33 mouse cellular contexts compared by ENCODE assay signal in genomic region chr1:131560500-131560899, GRCm38 (mm10). TPM values are rescaled to one million over a fixed set of nuclear protein-coding genes. Genes with fewer than 3 reads are reported as not detected.
DNase-seq lines count a peak whose midpoint lies in the region; ATAC-seq and TF ChIP-seq lines count a peak whose summit lies in the region.
"Had no signal": no experiment of that assay in that cellular context is flagged by ENCODE, and none has a peak within 500 bp of the region (broad histone marks: within the 10 kb centered on the region; RNA-seq: fewer than 3 reads in every experiment).

No protein-coding gene starts in this region.

- H3K4me3 ChIP-seq in heart, embryonic 12.5 days, result no peak overlapping the region
- H3K4me3 ChIP-seq in bone marrow macrophage, adult 2 months (ENCODE audit: insufficient read depth, low read length), result no peak overlapping the region
- no peak overlapping the region for H3K4me3 ChIP-seq in hindbrain, embryonic 11.5 days (ENCODE audit: low read depth, low read length)
- H3K4me3 ChIP-seq: forebrain, embryonic 10.5 days; forebrain, embryonic 13.5 days; heart, embryonic 13.5 days; hindbrain, embryonic 13.5 days had no signal

- no peaks in the 10 kb centered on the region for H3K27me3 ChIP-seq in heart, embryonic 12.5 days (replicated peaks)
- H3K27me3 ChIP-seq in hindbrain, embryonic 11.5 days (ENCODE audit: control insufficient read depth, insufficient read depth, low read length), result no peaks in the 10 kb centered on the region
- H3K27me3 ChIP-seq: forebrain, embryonic 13.5 days; heart, embryonic 13.5 days; hindbrain, embryonic 13.5 days had no signal

- H3K9ac ChIP-seq in heart, embryonic 12.5 days, result no peak overlapping the region
- no peak overlapping the region for H3K9ac ChIP-seq in hindbrain, embryonic 11.5 days (ENCODE audit: low read depth, low read length)
- H3K9ac ChIP-seq: forebrain, embryonic 13.5 days; heart, embryonic 13.5 days; hindbrain, embryonic 13.5 days had no signal

- H3K9me3 ChIP-seq in heart, embryonic 12.5 days (replicated peaks), result 0 out of 2 replicates have a peak, but pooled peaks cover 3% of the 10 kb centered on the region
- H3K9me3 ChIP-seq in hindbrain, embryonic 11.5 days (ENCODE audit: control insufficient read depth, low read length), result no peaks in the 10 kb centered on the region
- H3K9me3 ChIP-seq: forebrain, embryonic 10.5 days; forebrain, embryonic 13.5 days; heart, embryonic 13.5 days; hindbrain, embryonic 13.5 days had no signal

- no peaks in the 10 kb centered on the region for H3K4me1 ChIP-seq in heart, embryonic 12.5 days (replicated peaks)
- peaks cover 17% of the 10 kb centered on the region for H3K4me1 ChIP-seq in bone marrow macrophage, adult 2 months (ENCODE audit: control insufficient read depth, insufficient read depth, low read length)
- no peaks in the 10 kb centered on the region for H3K4me1 ChIP-seq in hindbrain, embryonic 11.5 days (replicated peaks; ENCODE audit: control insufficient read depth, insufficient read depth, low read length)
- H3K4me1 ChIP-seq: forebrain, embryonic 10.5 days; forebrain, embryonic 13.5 days; hindbrain, embryonic 13.5 days had no signal

- TF ChIP-seq CTCF in bone marrow macrophage, adult 2 months (IDR thresholded peaks at IDR 0.05; ENCODE audit: low read depth, low read length), result no peak

- peak; percentile 84 for DNase-seq in heart, adult 11 months
- DNase-seq in spleen, postnatal 14 days (ENCODE audit: low spot score in 2 of 2), result no peak
- no peak for DNase-seq in hindbrain, embryonic 11.5 days (ENCODE audit: low spot score)
- DNase-seq: adrenal gland, adult 2 months; adrenal gland, postnatal 14 days; B cell, adult 2 months; cerebellum, adult 11-12 months; cerebellum, adult 8-10 months; cerebellum, postnatal 10 days; cerebellum, postnatal 36 days; embryo, embryonic 11 days; gastrocnemius, postnatal 10 days; gastrocnemius, postnatal 36 days had no signal

- H3K27ac ChIP-seq in heart, embryonic 12.5 days (ENCODE audit: poor library complexity, severe bottlenecking), result no peak overlapping the region
- H3K27ac ChIP-seq in bone marrow macrophage, adult 2 months (ENCODE audit: insufficient read depth, low read depth, low read length), result peak overlapping the region; percentile 46
- H3K27ac ChIP-seq in hindbrain, embryonic 11.5 days (ENCODE audit: low read depth, low read length), result no peak overlapping the region
- H3K27ac ChIP-seq: forebrain, embryonic 10.5 days; forebrain, embryonic 13.5 days; heart, embryonic 13.5 days; hindbrain, embryonic 13.5 days had no signal

- TF ChIP-seq POLR2A in bone marrow macrophage, adult 2 months (IDR thresholded peaks at IDR 0.05; ENCODE audit: borderline replicate concordance, low read depth, low read length), result no peak

- no peak for ATAC-seq in heart, embryonic 12.5 days (ENCODE audit: insufficient number of reproducible peaks, low FRiP score)
- ATAC-seq in megakaryocyte, adult 5-6 weeks (ENCODE audit: poor library complexity, severe bottlenecking), result peak; percentile 47
- no peak for ATAC-seq in hindbrain, embryonic 11.5 days (ENCODE audit: low FRiP score)
- ATAC-seq: forebrain, embryonic 13.5 days; forebrain, embryonic 16.5 days; hindbrain, embryonic 16.5 days; intestine, embryonic 16.5 days had no signal

- no peak overlapping the region for H3K4me2 ChIP-seq in heart, embryonic 12.5 days
- no peak overlapping the region for H3K4me2 ChIP-seq in hindbrain, embryonic 11.5 days (replicated peaks; ENCODE audit: low read depth, low read length)
- H3K4me2 ChIP-seq: forebrain, embryonic 13.5 days; heart, embryonic 13.5 days; hindbrain, embryonic 13.5 days had no signal

- H3K36me3 ChIP-seq in heart, embryonic 12.5 days, result no peaks in the 10 kb centered on the region
- H3K36me3 ChIP-seq in hindbrain, embryonic 11.5 days (ENCODE audit: control insufficient read depth, insufficient read depth, low read length), result no peaks in the 10 kb centered on the region
- H3K36me3 ChIP-seq: forebrain, embryonic 10.5 days; heart, embryonic 13.5 days; hindbrain, embryonic 13.5 days had no signal

RNA-seq across cellular contexts. Expression of gene Fam72a, which starts 32.8 kb away (rescaled TPM):
- 3.2 and 3.4 TPM in 2 replicates for polyA plus RNA-seq in heart, embryonic 12.5 days (2016; fragmentation: Nextera tagmentation; extraction: Ambion mirVana)
- 3.0 and 4.2 TPM in 2 replicates for polyA plus RNA-seq in bone marrow macrophage, adult 2 months (2012; ENCODE audit: insufficient read depth, insufficient read length, missing spikeins)
- 6.6 and 7.0 TPM in 2 replicates for total RNA-seq in megakaryocyte, adult 5-6 weeks (2015)
- total RNA-seq in megakaryocyte, adult 5-6 weeks (2017), result 2.8 and 5.2 TPM in 2 replicates
- 3.9 and 4.1 TPM in 2 replicates for polyA plus RNA-seq in hindbrain, embryonic 11.5 days (2014; fragmentation: Nextera tagmentation; extraction: Ambion mirVana)

RNA-seq across cellular contexts. Expression of gene Srgap2, which starts 33.3 kb away (rescaled TPM):
- polyA plus RNA-seq in heart, embryonic 12.5 days (2016; fragmentation: Nextera tagmentation; extraction: Ambion mirVana), result 18.6 and 24.3 TPM in 2 replicates
- 173 and 188 TPM in 2 replicates for polyA plus RNA-seq in bone marrow macrophage, adult 2 months (2012; ENCODE audit: insufficient read depth, insufficient read length, missing spikeins)
- total RNA-seq in megakaryocyte, adult 5-6 weeks (2015), result 57.5 and 67.8 TPM in 2 replicates
- 25.7 and 43.9 TPM in 2 replicates for total RNA-seq in megakaryocyte, adult 5-6 weeks (2017)
- polyA plus RNA-seq in hindbrain, embryonic 11.5 days (2014; fragmentation: Nextera tagmentation; extraction: Ambion mirVana), result 15.1 and 24.8 TPM in 2 replicates

RNA-seq across cellular contexts. Expression of gene Avpr1b, which starts 38.5 kb away (rescaled TPM):
- not detected in 2 replicates for polyA plus RNA-seq in heart, embryonic 12.5 days (2016; fragmentation: Nextera tagmentation; extraction: Ambion mirVana)
- polyA plus RNA-seq in bone marrow macrophage, adult 2 months (2012; ENCODE audit: insufficient read depth, insufficient read length, missing spikeins), result not detected in 2 replicates
- total RNA-seq in megakaryocyte, adult 5-6 weeks (2015), result not detected in 2 replicates
- total RNA-seq in megakaryocyte, adult 5-6 weeks (2017), result not detected in 2 replicates
- not detected in 2 replicates for polyA plus RNA-seq in hindbrain, embryonic 11.5 days (2014; fragmentation: Nextera tagmentation; extraction: Ambion mirVana)
- total RNA-seq: adrenal gland, adult 2 months; adrenal gland, postnatal 4 days; gastrocnemius, adult 18-20 months; gastrocnemius, postnatal 10 days; gastrocnemius, postnatal 36 days; heart, adult 18-20 months; heart, postnatal 25 days; hematopoietic stem cell, adult 5-6 weeks; MEL had no signal
- polyA plus RNA-seq: adrenal gland, adult 2 months; brain, embryonic 14.5 days; cortical plate, adult 2 months; embryonic facial prominence, embryonic 11.5 days; forebrain, embryonic 10.5 days; forebrain, embryonic 13.5 days; forebrain, embryonic 16.5 days; heart, embryonic 13.5 days; heart, embryonic 16.5 days; hindbrain, embryonic 13.5 days; hindbrain, embryonic 16.5 days had no signal
